Mouse (Mus musculus) G1E (cell line): ENCODE measurements around the gene Plxnd1.

Experiments
- CTCF ChIP-seq: IDR thresholded peaks from 2 replicates; pipeline ENCODE4 v1.5.1; 2012; ENCODE audit warnings: low read depth, low read length, inconsistent platforms, mixed read lengths
- GATA1 ChIP-seq: IDR thresholded peaks from 2 replicates; pipeline ENCODE4 v1.6.1; 2012; ENCODE audit warnings: borderline replicate concordance, low read length, inconsistent platforms, mixed read lengths
- POLR2AphosphoS5 ChIP-seq: IDR thresholded peaks from 2 replicates; pipeline ENCODE4 v1.6.1; 2012; ENCODE audit warnings: low read depth, low read length, inconsistent platforms; ENCODE audit not compliant: insufficient replicate concordance

DNA sequence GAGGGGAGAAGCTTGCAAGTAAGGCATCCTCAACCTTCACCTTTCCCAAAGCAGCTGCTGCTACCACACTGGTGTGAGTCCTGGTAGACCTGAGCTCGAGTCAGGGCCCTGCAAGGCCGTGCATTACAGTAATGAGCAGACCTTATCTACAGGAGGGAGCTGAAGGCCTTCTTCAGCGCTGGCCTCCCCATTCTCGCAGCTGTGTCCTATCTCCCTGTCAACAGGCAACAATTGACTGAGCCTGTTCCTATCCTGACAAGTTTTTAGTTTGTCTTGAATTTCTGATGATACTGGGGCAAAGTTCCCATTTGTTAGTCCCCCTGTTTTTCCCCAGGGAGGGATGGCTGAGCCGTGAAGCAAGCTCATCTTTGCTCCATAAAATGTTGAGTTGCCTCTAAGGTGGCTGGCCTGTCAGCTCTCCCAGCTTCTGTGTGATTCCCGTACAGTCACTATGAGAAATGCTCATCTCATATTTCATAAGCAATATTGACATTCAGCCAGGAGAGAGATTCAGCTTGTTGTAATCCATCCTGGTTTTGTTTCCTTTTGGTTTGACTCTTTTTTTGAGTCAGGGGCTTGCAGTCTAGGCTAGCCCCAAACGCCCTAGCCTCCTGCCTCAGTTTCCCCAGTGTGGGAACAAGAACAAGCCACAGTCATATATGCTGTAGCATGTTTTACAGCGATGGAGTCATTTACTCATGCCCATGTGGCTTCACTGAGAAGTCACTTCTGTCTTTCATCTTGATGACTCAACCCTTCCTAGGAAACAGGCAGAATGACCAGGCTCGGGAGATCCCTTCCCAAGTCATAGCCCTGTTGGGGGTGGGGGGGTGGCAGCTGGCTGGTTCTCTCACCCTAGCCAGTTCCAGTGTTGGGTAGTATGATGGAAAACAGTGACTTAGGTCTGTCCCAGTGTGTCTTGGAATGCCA lies 51.0 kb downstream of the Plxnd1 start:
- TF ChIP-seq CTCF, result no peak
- TF ChIP-seq POLR2AphosphoS5, result no peak
- TF ChIP-seq GATA1, result no peak
